Comparison of ENCODE assay signal across 15 mouse cellular contexts in the genomic region with DNA sequence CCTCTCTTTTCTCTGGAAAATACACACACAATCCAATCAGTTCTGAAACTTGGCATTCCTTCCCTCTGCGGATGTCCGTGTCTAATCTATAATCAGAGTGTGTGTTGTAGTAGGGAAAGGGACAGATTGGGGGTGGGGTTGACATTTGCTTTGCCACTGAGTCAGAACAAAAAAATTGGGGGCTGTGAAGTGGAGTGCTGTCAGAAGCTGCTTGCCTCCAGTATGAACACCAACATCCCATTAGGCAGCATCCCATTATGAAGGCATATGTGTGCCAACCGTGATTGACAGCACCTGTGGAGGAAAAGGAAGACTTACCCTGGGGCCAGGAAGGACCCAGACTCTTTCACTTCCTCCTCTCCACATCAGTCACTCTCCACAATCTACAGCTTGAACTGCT. TPM values are rescaled to one million over a fixed set of nuclear protein-coding genes. Genes with fewer than 3 reads are reported as not detected.
A peak's percentile ranks its signal among the peaks of the same experiment; 100 is the strongest.
DNase-seq lines count a peak whose midpoint lies in the region; ATAC-seq lines count a peak whose summit lies in the region.
"Had no signal": no experiment of that assay in that cellular context is flagged by ENCODE, and none has a peak within 500 bp of the region (broad histone marks: within the 10 kb centered on the region; RNA-seq: fewer than 3 reads in every experiment).

No protein-coding gene starts in this region.

- no peaks in the 10 kb centered on the region for H3K27me3 ChIP-seq in neural tube, embryonic 12.5 days (replicated peaks)
- H3K27me3 ChIP-seq: embryonic facial prominence, embryonic 12.5 days; limb, embryonic 15.5 days; midbrain, embryonic 12.5 days had no signal

- ATAC-seq in neural tube, embryonic 12.5 days (ENCODE audit: low FRiP score, low read depth): peak; percentile 43
- ATAC-seq: inflammation-experienced regulatory T-cells, adult 6 months had no signal

- H3K9me3 ChIP-seq in neural tube, embryonic 12.5 days: no peaks in the 10 kb centered on the region
- H3K9me3 ChIP-seq: embryonic facial prominence, embryonic 12.5 days; limb, embryonic 15.5 days; midbrain, embryonic 12.5 days had no signal

- no peak overlapping the region for H3K4me3 ChIP-seq in neural tube, embryonic 12.5 days
- H3K4me3 ChIP-seq: embryonic facial prominence, embryonic 12.5 days; limb, embryonic 15.5 days; midbrain, embryonic 12.5 days had no signal

- 67% methylated on average over 3 of the region's 3 CpGs for WGBS in neural tube, embryonic 12.5 days

- H3K4me2 ChIP-seq in neural tube, embryonic 12.5 days (replicated peaks): no peak overlapping the region
- H3K4me2 ChIP-seq: embryonic facial prominence, embryonic 12.5 days; limb, embryonic 15.5 days; midbrain, embryonic 12.5 days had no signal

- H3K9ac ChIP-seq in neural tube, embryonic 12.5 days: no peak overlapping the region
- H3K9ac ChIP-seq: embryonic facial prominence, embryonic 12.5 days; limb, embryonic 15.5 days; midbrain, embryonic 12.5 days had no signal

- no peak overlapping the region for H3K27ac ChIP-seq in neural tube, embryonic 12.5 days
- H3K27ac ChIP-seq: embryonic facial prominence, embryonic 12.5 days; limb, embryonic 15.5 days; midbrain, embryonic 12.5 days had no signal

- DNase-seq in heart, adult 11 months: peak; percentile 64
- no peak for DNase-seq in heart, adult 8-10 months (ENCODE audit: low spot score)
- DNase-seq in neural tube, embryonic 10.5 days (ENCODE audit: extremely low spot score, low spot score): no peak
- peak; percentile 17 for DNase-seq in mesoderm, embryonic 11.5 days (ENCODE audit: low read depth, low spot score)
- DNase-seq in left cerebral cortex, postnatal 4 days: no peak
- DNase-seq in adrenal gland, adult (ENCODE audit: inconsistent age in 2 of 2, low spot score in 1 of 2): no peak
- DNase-seq in right cerebral cortex, postnatal 4 days: no peak
- DNase-seq: B cell, adult 2 months; cerebellum, adult 8-10 months; lung, postnatal 14 days had no signal

- intact Hi-C loops in left cerebral cortex, postnatal 4 days (cut with DNase I): no loop called here

- peaks cover 3% of the 10 kb centered on the region; the same call in 1 of the 2 replicates for H3K4me1 ChIP-seq in neural tube, embryonic 12.5 days

- H3K36me3 ChIP-seq in neural tube, embryonic 12.5 days: no peaks in the 10 kb centered on the region
- H3K36me3 ChIP-seq: embryonic facial prominence, embryonic 12.5 days; limb, embryonic 15.5 days; midbrain, embryonic 12.5 days had no signal

RNA-seq across cellular contexts. Expression of gene Ppp1r14c, which starts 42.8 kb away (rescaled TPM):
- total RNA-seq in heart, adult 8-10 months (2022): 100 to 1,000 TPM; 108 to 192 (median 161) TPM
- polyA plus RNA-seq in neural tube, embryonic 12.5 days (2016; fragmentation: Nextera tagmentation; extraction: Ambion mirVana): 24.7 and 27.0 TPM in 2 replicates
- 10 to 100 TPM; 91.1 to 92.6 TPM for total RNA-seq in left cerebral cortex, postnatal 4 days (2021)

Comparison
In these comparisons a context has a peak if more than half of its experiments do, and no peak if none do; other contexts are left out.
1. DNase-seq: peak in heart, adult 11 months (single experiment) and mesoderm, embryonic 11.5 days (single experiment); none in heart, adult 8-10 months (single experiment), neural tube, embryonic 10.5 days (single experiment), left cerebral cortex, postnatal 4 days (single experiment), adrenal gland, adult (0 of 2) and right cerebral cortex, postnatal 4 days (single experiment).